Mouse (Mus musculus) brain, embryonic 14.5 days (tissue): Measurements from ENCODE around the gene Rpl36a-ps1.
"Not testable (repeated sequence)": the region's sequence is repeated elsewhere in the genome, so short reads cannot be mapped to it uniquely, and the experiment has no call there.

ENCODE experiments used
- CTCF ChIP-seq: fragments of 200-500 bp; IDR thresholded peaks from 2 replicates; pipeline ENCODE4 v1.5.1; 2012; ENCODE audit warnings: inconsistent platforms, mild to moderate bottlenecking, moderate library complexity, borderline replicate concordance; ENCODE audit not compliant: insufficient read depth, insufficient read length; ENCODE audit errors: extremely low read depth
- POLR2A ChIP-seq: fragments of 200-500 bp; IDR thresholded peaks from 2 replicates; pipeline ENCODE4 v1.6.1; 2012; ENCODE audit warnings: mild to moderate bottlenecking, inconsistent platforms, borderline replicate concordance; ENCODE audit not compliant: poor library complexity, insufficient read depth, insufficient read length, severe bottlenecking; ENCODE audit errors: extremely low read depth

GRCm38 (mm10) chr14:99034851-99035250 lies 40.7 kb upstream of the Rpl36a-ps1 start:
- not testable (repeated sequence) for TF ChIP-seq CTCF, POLR2A
